Mouse (Mus musculus) hindbrain, postnatal 0 days (tissue): ENCODE results near the gene Ap1b1. TPM values are rescaled to one million over a fixed set of nuclear protein-coding genes. Genes with fewer than 3 reads are reported as not detected.

Experiments
- ATAC-seq: fragments of 200-750 bp; cut with Nextera tagmentation; 2 replicates; pipeline ENCODE4 v1.8.0; 2017; ENCODE audit warnings: mild to moderate bottlenecking, moderate TSS enrichment, moderate library complexity
- DNase-seq: peaks from one replicate; pipeline ENCODE4 v3.0.0-alpha.2; 2015; ENCODE audit warnings: low spot score
- H3K27ac ChIP-seq: fragments of 300-500 bp; sonication (generic); 2 replicates; pipeline ENCODE4 v1.5.1; 2014; ENCODE audit warnings: mild to moderate bottlenecking
- H3K27me3 ChIP-seq: fragments of 300-500 bp; sonication (generic); 2 replicates; pipeline ENCODE4 v1.6.1; 2014; ENCODE audit warnings: low read length, mixed read lengths; ENCODE audit not compliant: insufficient read depth
- H3K36me3 ChIP-seq: fragments of 300-500 bp; sonication (generic); 2 replicates; pipeline ENCODE4 v1.6.1; 2014; ENCODE audit warnings: low read length, mixed read lengths; ENCODE audit not compliant: insufficient read depth
- H3K4me1 ChIP-seq: fragments of 300-500 bp; sonication (generic); 2 replicates; pipeline ENCODE4 v1.6.1; 2014; ENCODE audit warnings: antibody characterized with exemption, low read length, mixed read lengths; ENCODE audit not compliant: insufficient read depth
- H3K4me2 ChIP-seq: fragments of 300-500 bp; sonication (generic); 2 replicates; pipeline ENCODE4 v1.6.1; 2014; ENCODE audit warnings: low read depth, mild to moderate bottlenecking, low read length, moderate library complexity, mixed read lengths
- H3K4me3 ChIP-seq: fragments of 300-500 bp; sonication (generic); 2 replicates; pipeline ENCODE4 v1.5.1; 2014; ENCODE audit warnings: low read length
- H3K9ac ChIP-seq: fragments of 300-500 bp; sonication (generic); replicated peaks from 2 replicates; pipeline ENCODE4 v1.6.1; 2014; ENCODE audit warnings: mild to moderate bottlenecking, low read length, moderate library complexity, mixed read lengths
- H3K9me3 ChIP-seq: fragments of 300-500 bp; sonication (generic); 2 replicates; pipeline ENCODE4 v1.6.1; 2016; ENCODE audit warnings: low read length, mixed read lengths
- CTCF ChIP-seq: IDR thresholded peaks from 2 replicates; pipeline ENCODE4 v1.5.1; 2016; ENCODE audit warnings: antibody characterized with exemption, control low read depth, low read depth
- WGBS: fragments of 180-500 bp; shearing (Covaris S2); extraction: QIAGEN DNeasy Blood & Tissue Kit; methylation state at CpG from one replicate; pipeline ENCODE4 v1.1.7; 2014; 5-methylcytosine and 5-hydroxymethylcytosine counted together
- polyA plus RNA-seq: library from polyadenylated mRNA; unstranded; fragments of >200 nt; fragmentation: Nextera tagmentation; extraction: Ambion mirVana; gene quantifications from 2 replicates; pipeline ENCODE4 v1.2.1, GENCODE M21; 2015
- total RNA-seq: library from RNA; depleted of rRNA; stranded (reverse); fragments of >200 nt; gene quantifications from 2 replicates; pipeline ENCODE4 v1.2.3, GENCODE M21; 2014

The Ap1b1 gene
- total and polyA plus RNA-seq, 2 experiments from 2014 or later, result 89.1 to 141 TPM

- no peak for ATAC-seq
- Histone ChIP-seq H3K9me3 (no peaks in the 10 kb centered on the region), H3K4me2 (no peak overlapping the region), H3K36me3 (peaks cover 2% of the 10 kb centered on the region; the same call in 1 of the 2 replicates), H3K27ac (no peak overlapping the region), H3K27me3 (no peaks in the 10 kb centered on the region), H3K9ac (no peak overlapping the region), H3K4me3 (no peak overlapping the region), H3K4me1 (no peaks in the 10 kb centered on the region)
- TF ChIP-seq CTCF, result no peak
- WGBS, result 77% methylated on average over 5 of the region's 5 CpGs
- DNase-seq, result no peak
Measured at GRCm38 (mm10) chr11:4996621-4997199, 10.1 kb downstream of the Ap1b1 start.

GRCm38 (mm10) chr11:4998352-4998751, 11.7 kb downstream of the Ap1b1 start:
- Histone ChIP-seq H3K4me3 (no peak overlapping the region), H3K4me2 (no peak overlapping the region), H3K27ac (no peak overlapping the region), H3K4me1 (no peaks in the 10 kb centered on the region), H3K27me3 (no peaks in the 10 kb centered on the region), H3K9ac (no peak overlapping the region), H3K36me3 (peaks cover 7% of the 10 kb centered on the region; the same call in 1 of the 2 replicates), H3K9me3 (no peaks in the 10 kb centered on the region)
- WGBS, result 28% methylated on average over 3 of the region's 3 CpGs
- DNase-seq (no peak), ATAC-seq (no peak)
- no peak for TF ChIP-seq CTCF

- Histone ChIP-seq H3K9me3 (no peaks in the 10 kb centered on the region), H3K4me3 (no peak overlapping the region), H3K4me2 (no peak overlapping the region), H3K36me3 (peaks cover 7% of the 10 kb centered on the region; the same call in 1 of the 2 replicates), H3K4me1 (no peaks in the 10 kb centered on the region), H3K27me3 (no peaks in the 10 kb centered on the region), H3K27ac (no peak overlapping the region), H3K9ac (no peak overlapping the region)
- DNase-seq, result no peak
- TF ChIP-seq CTCF, result no peak; the same call in 1 of the 2 replicates
- 70% methylated on average over 1 of the region's 1 CpGs for WGBS
- no peak for ATAC-seq
Measured at GRCm38 (mm10) chr11:4998762-4999161, 12.1 kb downstream of the Ap1b1 start.

- H3K36me3 ChIP-seq, result peaks cover 12% of the 10 kb centered on the region; the same call in 1 of the 2 replicates
- H3K9ac ChIP-seq, result no peak overlapping the region
- no peaks in the 10 kb centered on the region for H3K27me3 ChIP-seq
- H3K4me1 ChIP-seq, result no peaks in the 10 kb centered on the region
- H3K4me3 ChIP-seq, result no peak overlapping the region
- no peak for DNase-seq
- no peaks in the 10 kb centered on the region for H3K9me3 ChIP-seq
- no peak overlapping the region for H3K27ac ChIP-seq
- H3K4me2 ChIP-seq, result no peak overlapping the region
- no peak for TF ChIP-seq CTCF
- WGBS, result 96% methylated on average over 1 of the region's 1 CpGs
- no peak for ATAC-seq
Measured at GRCm38 (mm10) chr11:5000241-5000640, 13.6 kb downstream of the Ap1b1 start.

GRCm38 (mm10) chr11:5002826-5003225, 16.2 kb downstream of the Ap1b1 start:
- Histone ChIP-seq H3K4me1 (no peaks in the 10 kb centered on the region), H3K36me3 (peaks cover 14% of the 10 kb centered on the region; the same call in 1 of the 2 replicates), H3K27ac (no peak overlapping the region), H3K4me3 (no peak overlapping the region), H3K9ac (no peak overlapping the region), H3K27me3 (no peaks in the 10 kb centered on the region), H3K4me2 (no peak overlapping the region), H3K9me3 (no peaks in the 10 kb centered on the region)
- no peak for TF ChIP-seq CTCF
- ATAC-seq (no peak), DNase-seq (no peak)
- WGBS, result 78% methylated on average over 4 of the region's 4 CpGs

- Histone ChIP-seq H3K36me3 (peaks cover 14% of the 10 kb centered on the region; the same call in 1 of the 2 replicates), H3K4me3 (no peak overlapping the region), H3K4me2 (no peak overlapping the region), H3K27ac (no peak overlapping the region), H3K27me3 (no peaks in the 10 kb centered on the region), H3K9me3 (no peaks in the 10 kb centered on the region), H3K4me1 (no peaks in the 10 kb centered on the region), H3K9ac (no peak overlapping the region)
- TF ChIP-seq CTCF, result no peak
- DNase-seq (no peak), ATAC-seq (no peak)
- 97% methylated on average over 2 of the region's 2 CpGs for WGBS
Measured at GRCm38 (mm10) chr11:5005528-5005927, 18.9 kb downstream of the Ap1b1 start.

GRCm38 (mm10) chr11:5007186-5007585, 20.6 kb downstream of the Ap1b1 start:
- no peak for TF ChIP-seq CTCF
- Histone ChIP-seq H3K9me3 (no peaks in the 10 kb centered on the region), H3K4me1 (no peaks in the 10 kb centered on the region), H3K27ac (no peak overlapping the region), H3K4me2 (no peak overlapping the region), H3K4me3 (no peak overlapping the region), H3K36me3 (peaks cover 19% of the 10 kb centered on the region; the same call in 1 of the 2 replicates), H3K9ac (no peak overlapping the region), H3K27me3 (no peaks in the 10 kb centered on the region)
- no peak for ATAC-seq
- 86% methylated on average over 1 of the region's 1 CpGs for WGBS
- DNase-seq, result no peak
